Mouse (Mus musculus) adrenal gland, postnatal 4 days (tissue): ENCODE results near the gene Plekhh2. TPM values are rescaled to one million over a fixed set of nuclear protein-coding genes. Genes with fewer than 3 reads are reported as not detected.
A peak's percentile ranks its signal among the peaks of the same experiment; 100 is the strongest.

Source experiments
- DNase-seq, 2 experiments: peaks; one replicate each; pipeline ENCODE4 v3.0.0; 2021 to 2022; ENCODE audit warnings: low spot score in 2 of 2, mixed read lengths in 2 of 2
- total RNA-seq, 2 experiments: library from RNA; stranded (reverse); gene quantifications; 2 replicates each; pipeline ENCODE4 v1.2.3; 2021

Plekhh2 gene
- total RNA-seq, 2 experiments from 2014 or later: 12.0 to 13.7 TPM

- no peak for DNase-seq
Observed at GRCm38 (mm10) chr17:84603709-84604420, 92.2 kb downstream of the Plekhh2 start.

GRCm38 (mm10) chr17:84606976-84607375 is 95.3 kb downstream of the Plekhh2 start:
- no peak for DNase-seq

GRCm38 (mm10) chr17:84607617-84608016 is 95.9 kb downstream of the Plekhh2 start:
- no peak for DNase-seq

GRCm38 (mm10) chr17:84608606-84609005 is 96.9 kb downstream of the Plekhh2 start:
- no peak for DNase-seq

GRCm38 (mm10) chr17:84611500-84611899 is 99.8 kb downstream of the Plekhh2 start:
- DNase-seq: no peak

- no peak for DNase-seq
Observed at GRCm38 (mm10) chr17:84611971-84612370, 100.3 kb downstream of the Plekhh2 start.

- no peak for DNase-seq
Observed at GRCm38 (mm10) chr17:84615811-84616210, 104.1 kb downstream of the Plekhh2 start.

- DNase-seq: no peak
Observed at GRCm38 (mm10) chr17:84616526-84617074, 104.9 kb downstream of the Plekhh2 start.

- DNase-seq: no peak
Observed at GRCm38 (mm10) chr17:84617953-84618352, 106.3 kb downstream of the Plekhh2 start.

GRCm38 (mm10) chr17:84619112-84619511 is 107.4 kb downstream of the Plekhh2 start:
- DNase-seq: no peak

- no peak for DNase-seq
Observed at GRCm38 (mm10) chr17:84620076-84620475, 108.4 kb downstream of the Plekhh2 start.

- no peak for DNase-seq
Observed at GRCm38 (mm10) chr17:84620610-84621009, 108.9 kb downstream of the Plekhh2 start.

GRCm38 (mm10) chr17:84621209-84621608 is 109.5 kb downstream of the Plekhh2 start:
- DNase-seq: no peak

GRCm38 (mm10) chr17:84622028-84622427 is 110.3 kb downstream of the Plekhh2 start:
- DNase-seq: no peak

GRCm38 (mm10) chr17:84622873-84623272 is 111.2 kb downstream of the Plekhh2 start:
- no peak for DNase-seq

GRCm38 (mm10) chr17:84626276-84626856 is 114.7 kb downstream of the Plekhh2 start, which contains the start of gene Dync2li1:
TSS of gene Dync2li1 (plus strand) at chr17:84626496.
- DNase-seq: peak; percentile 48 to 70

GRCm38 (mm10) chr17:84626857-84627305 is 115.2 kb downstream of the Plekhh2 start:
- DNase-seq: no peak

GRCm38 (mm10) chr17:84627721-84628120 is 116.0 kb downstream of the Plekhh2 start:
- no peak for DNase-seq

GRCm38 (mm10) chr17:84628611-84629010 is 116.9 kb downstream of the Plekhh2 start:
- no peak for DNase-seq

GRCm38 (mm10) chr17:84631836-84632235 is 120.1 kb downstream of the Plekhh2 start:
- no peak for DNase-seq

- DNase-seq: no peak
Observed at GRCm38 (mm10) chr17:84633443-84633842, 121.7 kb downstream of the Plekhh2 start.

GRCm38 (mm10) chr17:84636328-84636727 is 124.6 kb downstream of the Plekhh2 start:
- DNase-seq: no peak
